Mouse (Mus musculus) hindbrain, embryonic 12.5 days (tissue): ENCODE data around the gene Ptpn9. TPM values are rescaled to one million over a fixed set of nuclear protein-coding genes. Genes with fewer than 3 reads are reported as not detected.
A peak's percentile ranks its signal among the peaks of the same experiment; 100 is the strongest.
"Not testable (repeated sequence)": the region's sequence is repeated elsewhere in the genome, so short reads cannot be mapped to it uniquely, and the experiment has no call there.

Experiments
- ATAC-seq: fragments of 200-750 bp; cut with Nextera tagmentation; 2 replicates; pipeline ENCODE4 v1.8.0; 2017; ENCODE audit warnings: moderate TSS enrichment; ENCODE audit not compliant: low FRiP score
- H3K27ac ChIP-seq: fragments of 300-500 bp; sonication (generic); 2 replicates; pipeline ENCODE4 v1.5.1; 2016; ENCODE audit warnings: mild to moderate bottlenecking
- H3K27me3 ChIP-seq: fragments of 300-500 bp; sonication (generic); 2 replicates; pipeline ENCODE4 v1.6.1; 2016; ENCODE audit warnings: mild to moderate bottlenecking
- H3K36me3 ChIP-seq: fragments of 300-500 bp; sonication (generic); 2 replicates; pipeline ENCODE4 v1.6.1; 2016; ENCODE audit warnings: mild to moderate bottlenecking
- H3K4me1 ChIP-seq: fragments of 300-500 bp; sonication (generic); 2 replicates; pipeline ENCODE4 v1.6.1; 2016
- H3K4me2 ChIP-seq: fragments of 300-500 bp; sonication (generic); replicated peaks from 2 replicates; pipeline ENCODE4 v1.6.1; 2016; ENCODE audit warnings: mild to moderate bottlenecking
- H3K4me3 ChIP-seq: fragments of 300-500 bp; sonication (generic); 2 replicates; pipeline ENCODE4 v1.5.1; 2016; ENCODE audit warnings: mild to moderate bottlenecking
- H3K9ac ChIP-seq: fragments of 300-500 bp; sonication (generic); 2 replicates; pipeline ENCODE4 v1.6.1; 2016; ENCODE audit warnings: mild to moderate bottlenecking, moderate library complexity
- H3K9me3 ChIP-seq: fragments of 300-500 bp; sonication (generic); replicated peaks from 2 replicates; pipeline ENCODE4 v1.6.1; 2016; ENCODE audit warnings: mild to moderate bottlenecking
- WGBS: fragments of 180-500 bp; shearing (Covaris S2); methylation state at CpG from one replicate; pipeline ENCODE4 v1.1.7; 2016; 5-methylcytosine and 5-hydroxymethylcytosine counted together
- polyA plus RNA-seq: library from polyadenylated mRNA; unstranded; fragments of >200 nt; fragmentation: Nextera tagmentation; extraction: Ambion mirVana; gene quantifications from 2 replicates; pipeline ENCODE4 v1.2.1, GENCODE M21; 2016

Gene Ptpn9
- polyA plus RNA-seq, 1 experiment from 2014 or later = 34.0 TPM

DNA sequence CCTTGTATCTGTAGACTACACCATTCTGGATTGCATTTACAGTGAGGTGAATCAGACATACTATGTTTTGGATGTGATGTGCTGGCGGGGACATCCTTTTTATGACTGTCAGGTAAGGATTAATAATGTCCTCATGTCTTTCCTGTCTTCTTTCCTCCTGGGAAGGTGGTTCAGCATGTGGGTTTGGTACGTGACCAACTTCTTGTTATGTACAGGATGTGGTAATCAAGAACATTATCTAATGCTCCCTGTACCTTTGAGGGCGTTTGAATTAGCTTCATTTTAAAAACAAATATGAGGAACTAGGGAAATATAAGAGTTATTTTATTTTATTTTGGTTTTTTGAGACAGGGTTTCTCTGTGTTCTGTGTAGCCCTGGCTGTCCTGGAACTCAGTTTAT, 19.5 kb upstream of the Ptpn9 start:
- no peak overlapping the region for H3K4me3 ChIP-seq
- H3K27me3 ChIP-seq = no peaks in the 10 kb centered on the region
- H3K9me3 ChIP-seq = no peaks in the 10 kb centered on the region
- peaks cover 21% of the 10 kb centered on the region for H3K36me3 ChIP-seq
- no peak overlapping the region for H3K9ac ChIP-seq
- WGBS = 93% methylated on average over 3 of the region's 3 CpGs
- ATAC-seq = no peak
- H3K4me2 ChIP-seq = no peak overlapping the region
- H3K27ac ChIP-seq = no peak overlapping the region
- no peaks in the 10 kb centered on the region for H3K4me1 ChIP-seq

DNA sequence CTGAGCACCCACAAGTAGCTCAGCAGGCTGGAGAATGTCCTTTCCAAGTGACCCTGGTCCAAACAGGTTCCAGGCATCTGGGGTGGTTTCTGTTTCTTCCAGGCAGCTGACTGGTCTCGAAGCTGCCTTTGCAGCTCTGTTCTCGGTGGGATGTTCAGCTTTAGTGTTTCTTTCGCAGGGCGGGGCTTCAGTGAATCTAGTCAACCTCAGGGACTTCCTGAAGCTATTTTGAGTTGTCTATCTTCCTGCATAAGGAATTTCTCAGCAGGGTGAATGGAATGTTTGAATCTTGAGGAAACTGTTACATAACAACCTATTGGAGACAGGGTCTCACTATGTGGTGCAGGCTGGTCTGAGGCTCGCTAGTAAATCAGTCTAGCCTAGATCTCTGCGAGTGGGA, 14.5 kb upstream of the Ptpn9 start:
- no peak overlapping the region for H3K4me2 ChIP-seq
- WGBS = 91% methylated on average over 6 of the region's 6 CpGs
- H3K4me1 ChIP-seq = no peaks in the 10 kb centered on the region
- no peak for ATAC-seq
- H3K9me3 ChIP-seq = no peaks in the 10 kb centered on the region
- H3K9ac ChIP-seq = no peak overlapping the region
- H3K4me3 ChIP-seq = no peak overlapping the region
- H3K27me3 ChIP-seq = no peaks in the 10 kb centered on the region
- H3K27ac ChIP-seq = no peak overlapping the region
- peaks cover 24% of the 10 kb centered on the region for H3K36me3 ChIP-seq

DNA sequence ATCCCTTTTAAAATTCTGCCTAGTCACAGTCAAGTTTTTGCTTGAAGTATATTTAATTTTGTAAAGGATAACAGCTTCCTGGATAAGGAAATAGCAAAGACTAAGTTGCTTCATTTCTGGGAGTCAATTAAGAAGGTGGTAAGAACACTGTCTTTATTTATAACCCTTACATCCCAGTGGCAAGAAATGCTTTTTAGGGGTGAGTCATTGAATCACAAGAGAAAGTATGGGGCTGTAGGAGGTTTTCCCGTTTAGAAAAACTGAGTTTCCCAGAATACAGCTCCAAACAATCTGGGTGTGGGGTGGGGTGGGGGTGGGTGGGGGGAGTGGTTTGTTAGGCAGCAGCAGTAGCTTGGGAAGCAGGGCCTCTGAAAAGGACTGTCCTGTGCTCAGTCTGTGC, 13.2 kb upstream of the Ptpn9 start:
- ATAC-seq = no peak
- peaks cover 24% of the 10 kb centered on the region for H3K36me3 ChIP-seq
- H3K27ac ChIP-seq = no peak overlapping the region
- H3K4me2 ChIP-seq = no peak overlapping the region
- no peaks in the 10 kb centered on the region for H3K9me3 ChIP-seq
- H3K27me3 ChIP-seq = no peaks in the 10 kb centered on the region
- no peak overlapping the region for H3K4me3 ChIP-seq
- H3K9ac ChIP-seq = no peak overlapping the region
- WGBS = 81% methylated on average over 1 of the region's 1 CpGs
- no peaks in the 10 kb centered on the region for H3K4me1 ChIP-seq

DNA sequence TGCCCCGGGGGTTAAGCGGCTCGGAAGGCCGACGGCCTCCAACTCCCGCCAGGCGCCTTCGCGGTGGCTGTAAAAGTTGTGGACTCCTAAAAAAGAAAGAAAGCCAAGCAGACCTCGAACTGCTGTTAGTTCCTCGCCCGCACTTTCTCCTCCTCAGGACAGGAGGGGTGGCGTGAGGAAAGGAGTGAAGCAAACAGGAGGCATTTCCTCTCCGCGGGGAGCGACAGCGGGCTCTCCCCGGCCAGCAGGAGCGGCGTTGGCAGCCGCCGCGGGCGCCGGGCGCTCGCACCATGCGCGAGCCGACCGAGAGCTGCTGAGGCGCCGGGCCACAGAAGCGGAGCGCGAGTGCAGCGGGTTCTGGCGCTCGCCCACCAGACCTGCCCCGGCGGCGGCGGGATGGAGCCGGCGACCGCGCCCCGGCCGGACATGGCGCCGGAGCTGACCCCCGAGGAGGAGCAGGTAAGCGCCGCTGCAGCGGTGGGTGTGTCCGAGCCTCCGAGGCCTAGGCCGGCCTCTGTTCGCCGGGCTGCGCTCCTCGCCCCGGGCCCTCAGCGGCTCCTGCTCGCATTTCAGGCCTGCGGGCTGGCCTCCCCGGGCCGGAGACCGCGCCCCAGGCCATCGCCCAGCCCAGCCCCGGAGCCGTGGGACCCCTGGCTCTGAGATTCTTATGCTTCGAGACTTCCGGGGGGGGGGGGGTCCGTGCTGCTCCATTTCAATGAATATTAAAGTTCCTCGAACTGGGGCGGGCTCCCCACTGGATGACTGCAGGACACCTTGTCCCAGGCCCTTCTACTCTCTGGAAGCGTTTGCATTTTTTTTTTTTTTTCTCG, 690 bp downstream of the Ptpn9 start:
- Histone ChIP-seq H3K4me2 (peak overlapping the region; percentile 74), H3K27me3 (no peaks in the 10 kb centered on the region), H3K4me1 (peaks cover 6% of the 10 kb centered on the region), H3K9ac (peak overlapping the region; percentile 98), H3K9me3 (no peaks in the 10 kb centered on the region), H3K36me3 (no peaks in the 10 kb centered on the region), H3K27ac (peak overlapping the region; percentile 97), H3K4me3 (peak overlapping the region; percentile 97)
- peak; percentile 76 for ATAC-seq
- under 1% methylated on average over 63 of the region's 80 CpGs for WGBS

DNA sequence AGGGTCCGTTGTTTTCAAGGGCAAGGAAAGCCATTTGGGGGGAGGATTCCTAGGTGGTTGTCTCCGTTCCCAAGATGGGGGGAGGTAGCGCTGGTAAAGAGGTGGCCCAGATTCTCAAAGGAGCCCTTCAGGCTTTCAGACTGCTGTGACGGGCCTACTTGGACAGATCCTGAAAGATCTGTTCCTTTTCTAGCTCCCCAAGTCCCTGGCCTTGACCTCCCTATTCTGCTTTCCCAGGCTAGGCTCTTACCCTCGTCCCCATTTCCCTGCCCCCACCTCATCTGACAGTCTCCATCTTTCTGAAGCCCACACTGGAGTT, 1.3 kb downstream of the Ptpn9 start:
- peak overlapping the region; percentile 97 for H3K27ac ChIP-seq
- H3K4me3 ChIP-seq = peak overlapping the region; percentile 97
- no peaks in the 10 kb centered on the region for H3K9me3 ChIP-seq
- peak overlapping the region; percentile 74 for H3K4me2 ChIP-seq
- peak overlapping the region; percentile 98 for H3K9ac ChIP-seq
- H3K27me3 ChIP-seq = no peaks in the 10 kb centered on the region
- H3K4me1 ChIP-seq = peaks cover 6% of the 10 kb centered on the region
- no peak for ATAC-seq
- WGBS = 0% methylated on average over 5 of the region's 5 CpGs
- H3K36me3 ChIP-seq = no peaks in the 10 kb centered on the region

DNA sequence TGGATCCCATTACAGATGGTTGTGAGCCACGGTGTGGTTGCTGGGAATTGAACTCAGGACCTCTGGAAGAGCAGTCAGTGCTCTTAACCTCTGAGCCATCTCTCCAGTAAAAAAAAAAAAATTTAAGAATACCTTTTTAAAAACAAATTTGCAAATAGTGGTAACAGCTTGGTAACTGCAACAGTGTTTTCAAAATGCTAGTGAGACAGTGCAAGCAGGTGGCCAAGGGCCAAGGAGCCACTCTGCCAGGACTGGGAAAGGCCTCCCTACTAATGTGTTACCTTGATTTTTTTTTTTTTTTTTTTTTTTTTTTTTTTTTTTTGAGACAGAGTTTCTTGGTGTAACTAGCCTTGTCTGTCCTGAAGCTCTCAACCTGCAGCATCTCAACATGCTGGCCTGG, 2.5 kb downstream of the Ptpn9 start:
- H3K27me3 ChIP-seq, H3K27ac ChIP-seq, H3K4me3 ChIP-seq, H3K9me3 ChIP-seq, H3K4me2 ChIP-seq, H3K36me3 ChIP-seq, H3K4me1 ChIP-seq, H3K9ac ChIP-seq, ATAC-seq: not testable (repeated sequence)
- WGBS = 95% methylated on average over 1 of the region's 1 CpGs

DNA sequence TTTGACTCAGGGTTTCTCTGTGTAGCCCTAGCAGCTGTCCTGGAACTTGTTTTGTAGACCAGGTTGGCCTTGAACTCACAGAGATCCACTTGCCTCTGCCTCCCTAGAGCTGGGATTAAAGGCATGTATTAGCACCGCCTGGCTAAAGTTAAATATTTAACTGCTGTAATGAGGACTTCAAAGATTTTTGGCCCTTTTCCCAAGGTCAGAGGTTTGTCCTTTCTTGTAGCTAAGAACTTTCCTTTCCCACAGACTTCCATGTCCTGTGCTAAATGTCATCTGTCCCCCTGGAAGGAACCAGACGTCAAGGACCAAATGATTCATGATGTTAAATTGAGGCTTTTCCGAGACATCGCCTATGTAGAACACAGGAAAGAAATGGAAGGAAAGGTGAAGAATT, 8.3 kb downstream of the Ptpn9 start:
- Histone ChIP-seq H3K36me3 (peaks cover 12% of the 10 kb centered on the region), H3K9me3 (no peaks in the 10 kb centered on the region), H3K9ac (no peak overlapping the region), H3K4me3 (no peak overlapping the region), H3K27ac (no peak overlapping the region), H3K4me1 (no peaks in the 10 kb centered on the region), H3K27me3 (no peaks in the 10 kb centered on the region), H3K4me2 (no peak overlapping the region)
- WGBS = 83% methylated on average over 4 of the region's 4 CpGs
- no peak for ATAC-seq

DNA sequence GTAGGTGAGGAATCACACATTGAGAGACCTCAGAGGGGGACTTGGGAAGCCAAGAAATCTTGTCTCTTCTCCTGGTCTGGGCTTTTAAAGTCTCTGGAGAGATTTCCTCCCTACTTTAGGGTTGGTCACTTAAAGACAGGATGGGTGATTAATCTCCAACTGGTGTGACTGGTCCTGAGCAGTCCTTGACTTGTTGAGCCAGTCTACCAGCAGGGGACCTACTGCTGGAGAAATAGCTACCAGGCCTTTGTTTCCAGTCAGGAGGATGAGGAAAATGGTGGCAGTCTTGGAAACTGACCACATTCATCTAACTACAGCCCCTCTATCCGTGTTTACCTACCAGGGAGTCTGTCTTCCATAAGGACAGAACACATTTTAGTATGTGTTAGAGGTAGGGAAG, 17.7 kb downstream of the Ptpn9 start:
- no peak for ATAC-seq
- Histone ChIP-seq H3K9me3 (peaks cover 4% of the 10 kb centered on the region; the same call in 1 of the 2 replicates), H3K36me3 (peaks cover 18% of the 10 kb centered on the region), H3K9ac (no peak overlapping the region), H3K4me2 (no peak overlapping the region), H3K27ac (no peak overlapping the region), H3K4me1 (no peaks in the 10 kb centered on the region), H3K27me3 (no peaks in the 10 kb centered on the region), H3K4me3 (no peak overlapping the region)
- WGBS = 86% methylated on average over 1 of the region's 1 CpGs

DNA sequence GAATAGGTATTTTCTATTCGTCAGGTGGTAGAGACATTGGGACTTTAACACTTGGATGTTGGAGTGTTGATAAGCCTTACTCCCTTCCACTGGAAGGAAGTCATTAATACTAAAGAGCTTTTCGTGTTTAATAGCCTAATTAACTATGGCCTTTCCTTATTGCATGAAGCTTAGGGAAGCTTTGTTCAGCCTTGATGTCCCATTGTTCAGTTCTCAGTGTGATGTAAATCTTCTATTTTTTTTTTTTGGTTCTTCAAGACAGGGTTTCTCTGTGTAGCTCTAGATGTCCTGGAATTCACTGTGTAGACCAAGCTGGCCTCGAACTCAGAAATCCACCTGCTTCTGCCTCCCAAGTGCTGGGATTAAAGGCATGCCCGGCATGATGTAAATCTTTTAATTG, 18.2 kb downstream of the Ptpn9 start:
- H3K27me3 ChIP-seq = no peaks in the 10 kb centered on the region
- H3K27ac ChIP-seq = no peak overlapping the region
- no peak overlapping the region for H3K9ac ChIP-seq
- no peaks in the 10 kb centered on the region for H3K4me1 ChIP-seq
- H3K9me3 ChIP-seq = peaks cover 4% of the 10 kb centered on the region; the same call in 1 of the 2 replicates
- peaks cover 13% of the 10 kb centered on the region for H3K36me3 ChIP-seq
- 91% methylated on average over 4 of the region's 4 CpGs for WGBS
- no peak for ATAC-seq
- H3K4me2 ChIP-seq = no peak overlapping the region
- no peak overlapping the region for H3K4me3 ChIP-seq

DNA sequence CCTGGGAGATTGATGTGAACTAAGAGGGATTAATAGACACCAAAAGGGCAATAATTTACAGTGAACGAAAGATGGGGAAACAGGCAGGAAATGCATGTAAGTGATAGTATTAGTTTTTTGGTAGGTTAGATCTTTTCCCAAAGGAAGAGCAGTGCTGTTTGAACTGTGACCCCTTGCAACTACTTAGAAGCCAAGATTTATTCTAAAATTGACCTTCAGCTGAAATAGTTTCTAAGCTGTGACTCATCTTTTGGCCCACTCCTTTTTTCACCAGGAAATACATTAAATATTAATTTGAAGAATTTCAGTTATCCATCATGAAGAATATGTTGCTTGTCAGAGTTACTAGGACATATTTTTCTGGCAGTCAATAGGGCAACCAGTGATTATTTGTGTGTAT, 19.0 kb downstream of the Ptpn9 start:
- H3K4me1 ChIP-seq = no peaks in the 10 kb centered on the region
- no peak overlapping the region for H3K4me3 ChIP-seq
- H3K4me2 ChIP-seq = no peak overlapping the region
- no peak overlapping the region for H3K9ac ChIP-seq
- peaks cover 4% of the 10 kb centered on the region; the same call in 1 of the 2 replicates for H3K9me3 ChIP-seq
- 82% methylated on average over 1 of the region's 1 CpGs for WGBS
- H3K27ac ChIP-seq = no peak overlapping the region
- peaks cover 11% of the 10 kb centered on the region for H3K36me3 ChIP-seq
- no peak for ATAC-seq
- H3K27me3 ChIP-seq = no peaks in the 10 kb centered on the region

DNA sequence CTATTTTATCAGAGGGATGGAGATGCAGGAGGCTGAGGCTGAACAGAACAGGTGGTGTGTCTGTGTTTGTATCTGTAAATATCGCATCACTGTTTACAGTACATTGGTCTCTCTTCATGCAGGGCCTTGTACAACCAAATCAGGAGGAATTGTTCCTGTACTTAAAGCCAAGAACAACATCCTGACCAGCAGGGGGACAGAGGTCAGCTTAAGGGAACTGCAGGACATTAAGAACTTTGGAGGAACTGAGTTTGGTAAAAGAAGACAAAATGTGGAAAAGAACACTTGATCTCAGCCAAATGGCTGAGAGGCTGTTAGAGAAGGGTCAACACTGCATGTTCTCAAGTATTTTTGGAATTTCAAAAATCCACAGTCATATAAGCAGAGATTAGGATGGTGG, 20.0 kb downstream of the Ptpn9 start:
- peaks cover 4% of the 10 kb centered on the region; the same call in 1 of the 2 replicates for H3K9me3 ChIP-seq
- ATAC-seq = no peak
- H3K4me3 ChIP-seq = no peak overlapping the region
- no peak overlapping the region for H3K4me2 ChIP-seq
- 78% methylated on average over 1 of the region's 1 CpGs for WGBS
- H3K36me3 ChIP-seq = peaks cover 11% of the 10 kb centered on the region
- no peak overlapping the region for H3K27ac ChIP-seq
- H3K4me1 ChIP-seq = no peaks in the 10 kb centered on the region
- no peaks in the 10 kb centered on the region for H3K27me3 ChIP-seq
- H3K9ac ChIP-seq = no peak overlapping the region

DNA sequence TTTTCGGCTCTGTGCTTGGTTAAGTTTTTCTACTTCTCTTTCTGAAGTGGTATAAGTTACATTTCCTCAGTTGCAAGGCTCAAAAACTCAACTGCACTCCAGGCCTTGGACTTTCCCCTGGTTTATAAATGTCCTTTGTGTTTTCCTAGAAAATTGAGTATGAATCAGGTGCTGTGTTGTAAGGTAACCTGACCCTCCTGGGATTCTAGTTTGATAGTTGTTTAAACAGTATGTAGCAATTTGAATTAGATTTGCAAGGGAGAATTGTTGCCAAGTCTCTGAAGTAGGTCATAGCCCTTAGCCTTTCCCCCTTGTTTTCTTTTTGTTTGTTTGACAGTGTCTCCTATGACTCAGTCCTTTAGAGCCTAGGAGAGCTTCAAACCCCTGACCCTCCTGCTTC, 22.9 kb downstream of the Ptpn9 start:
- Histone ChIP-seq H3K36me3 (peaks cover 24% of the 10 kb centered on the region), H3K27ac (no peak overlapping the region), H3K9me3 (peaks cover 4% of the 10 kb centered on the region; the same call in 1 of the 2 replicates), H3K4me1 (no peaks in the 10 kb centered on the region), H3K9ac (no peak overlapping the region), H3K4me2 (no peak overlapping the region), H3K27me3 (no peaks in the 10 kb centered on the region), H3K4me3 (no peak overlapping the region)
- 78% methylated on average over 1 of the region's 1 CpGs for WGBS
- no peak for ATAC-seq

DNA sequence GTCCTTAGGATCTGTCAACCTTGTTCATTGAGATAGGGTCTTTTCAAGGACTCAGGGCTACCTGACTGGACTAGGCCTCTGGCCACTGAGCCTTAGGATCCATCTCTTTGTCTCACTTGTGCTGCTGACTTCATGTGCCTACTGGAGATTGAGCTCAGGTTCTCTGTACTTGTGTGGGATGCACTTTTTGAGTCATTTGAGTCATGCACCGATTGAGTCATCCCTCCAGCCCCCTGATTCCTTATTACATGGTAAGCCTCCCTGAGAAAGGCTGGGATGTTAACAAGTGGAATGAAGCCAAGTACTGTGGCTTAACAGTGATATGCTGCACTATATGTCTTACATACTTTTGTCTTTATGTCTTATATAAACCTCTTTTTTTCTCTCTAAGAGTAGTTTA, 37.0 kb downstream of the Ptpn9 start:
- no peak overlapping the region for H3K27ac ChIP-seq
- H3K27me3 ChIP-seq = no peaks in the 10 kb centered on the region
- no peak overlapping the region for H3K9ac ChIP-seq
- no peaks in the 10 kb centered on the region for H3K9me3 ChIP-seq
- ATAC-seq = no peak
- WGBS = 97% methylated on average over 1 of the region's 1 CpGs
- peaks cover 52% of the 10 kb centered on the region for H3K36me3 ChIP-seq
- no peaks in the 10 kb centered on the region for H3K4me1 ChIP-seq
- no peak overlapping the region for H3K4me2 ChIP-seq
- H3K4me3 ChIP-seq = no peak overlapping the region
